Mouse (Mus musculus): ENCODE measurements around the gene Pnlip.

DNA sequence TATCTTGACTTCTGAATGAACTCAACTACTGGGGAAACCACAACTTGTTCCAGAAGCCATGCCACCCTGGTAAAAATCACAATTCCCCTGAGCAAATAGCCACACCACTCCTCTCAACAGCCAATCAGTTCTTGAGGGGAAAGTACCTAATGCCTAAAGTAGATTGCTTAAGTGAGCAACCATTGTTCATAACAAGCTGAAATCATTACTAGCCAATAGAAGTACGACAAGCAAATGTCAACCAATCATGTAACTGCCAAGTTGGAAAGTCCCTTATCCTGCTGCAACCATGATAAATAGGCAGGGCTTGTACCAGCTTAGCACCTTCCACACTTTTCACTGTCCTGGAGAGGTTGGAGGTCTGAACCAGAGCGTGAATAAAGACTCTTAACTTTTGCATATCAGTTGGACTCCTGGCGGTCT, 22.9 kb upstream of the Pnlip start:
- TF ChIP-seq CTCF (conservative IDR thresholded peaks at IDR 0.05; ENCODE audit: low read length): no peak
- no peak for TF ChIP-seq NANOG (IDR thresholded peaks at IDR 0.05; ENCODE audit: borderline replicate concordance, low read length)

Data from E14TG2a.4 (cell line).